Mouse (Mus musculus): ENCODE measurements at regions not wholly inside any gene's neighbourhood (a gene's known extent, or its start where the extent isn't known, plus 50 kb on each side); places are given as distances from the start of the nearest gene placed in this dataset.

- TF ChIP-seq POLR2A (IDR thresholded peaks at IDR 0.05; ENCODE audit: control insufficient read depth in 1 of 2, insufficient read depth in 1 of 2, low read depth in 1 of 2, low read length in 2 of 2, poor library complexity in 1 of 2) (no peak), CTCF (IDR thresholded peaks at IDR 0.05 in 2 of 3, conservative IDR thresholded peaks at IDR 0.05 in 1 of 3; ENCODE audit: control insufficient read depth in 1 of 3, insufficient read depth in 1 of 3, low read depth in 2 of 3, low read length in 3 of 3, poor library complexity in 1 of 3, severe bottlenecking in 1 of 3) (no peak), POLR2AphosphoS5 (IDR thresholded peaks at IDR 0.05; ENCODE audit: borderline replicate concordance, low read depth, low read length) (no peak), GABPA (IDR thresholded peaks at IDR 0.05; ENCODE audit: low read depth, low read length) (no peak), RAD21 (IDR thresholded peaks at IDR 0.05; ENCODE audit: low read depth, low read length) (no peak), E2F4 (IDR thresholded peaks at IDR 0.05; ENCODE audit: borderline replicate concordance, low read depth, low read length) (no peak), TAL1 (IDR thresholded peaks at IDR 0.05; ENCODE audit: low read length) (no peak), CHD2 (IDR thresholded peaks at IDR 0.05; ENCODE audit: low read length) (no peak)
These were observed 454.9 kb downstream of the Lmo4 start for GRCm38 (mm10) chr3:143750128-143750527.
